Mouse (Mus musculus) layer of hippocampus, adult 2 months (tissue): ENCODE results near the gene Gm17349. TPM values are rescaled to one million over a fixed set of nuclear protein-coding genes. Genes with fewer than 3 reads are reported as not detected.

ENCODE experiments used
- DNase-seq, 2 experiments: peaks; one replicate each; pipeline ENCODE4 v3.0.0; 2022; ENCODE audit warnings: low spot score in 2 of 2
- H3K27ac ChIP-seq: fragments of 200-600 bp; 2 replicates; pipeline ENCODE4 v1.8.1; 2022
- H3K4me3 ChIP-seq: fragments of 200-600 bp; 2 replicates; pipeline ENCODE4 v1.8.1; 2022; ENCODE audit warnings: mild to moderate bottlenecking
- CTCF ChIP-seq: fragments of 200-600 bp; conservative IDR thresholded peaks from 2 replicates; pipeline ENCODE4 v1.8.1; 2022; ENCODE audit warnings: antibody characterized with exemption, mild to moderate bottlenecking, moderate library complexity
- total RNA-seq, 2 experiments: library from RNA; stranded (reverse); gene quantifications; 2 replicates each; pipeline ENCODE4 v1.2.3; 2021

Gm17349 gene
- total RNA-seq, 2 experiments from 2014 or later, result 3.9 to 7.1 TPM

DNA sequence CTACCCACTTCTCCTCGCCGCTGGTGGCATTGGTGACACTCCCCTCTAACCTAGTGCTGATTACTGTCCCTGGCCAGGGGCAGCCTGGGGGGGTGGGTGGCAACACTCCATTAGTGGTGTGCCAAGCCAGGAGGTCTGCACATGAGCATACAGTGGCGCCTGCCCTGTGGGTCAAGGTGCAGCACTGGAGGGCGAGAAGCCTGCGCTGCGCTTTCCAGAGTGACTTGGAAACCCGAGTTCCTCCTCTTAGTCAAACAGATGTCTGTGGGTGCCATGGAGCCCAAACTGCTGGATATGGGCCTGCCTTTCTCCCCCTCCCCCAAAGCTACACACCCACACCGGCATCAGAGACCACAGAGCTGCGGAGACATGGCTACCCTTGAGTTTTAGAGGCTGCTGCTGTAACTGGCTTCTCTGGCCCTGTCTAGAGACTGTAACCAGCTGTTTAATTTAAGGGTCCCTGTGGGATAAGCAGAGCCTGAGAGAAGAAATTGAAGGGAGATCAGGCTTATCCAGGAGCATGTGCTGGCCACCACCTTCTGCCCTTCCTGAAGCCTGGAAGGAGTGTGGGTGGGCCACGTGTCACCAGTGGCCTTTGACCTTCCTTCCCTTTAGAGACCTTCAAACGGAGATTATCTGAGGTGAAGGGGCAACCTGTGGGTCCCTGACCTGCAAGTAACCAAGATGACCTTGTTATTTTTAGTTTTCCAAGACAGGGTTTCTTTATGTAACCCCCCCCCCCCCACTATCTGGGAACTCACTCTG is 10.9 kb upstream of the Gm17349 start:
- H3K27ac ChIP-seq, result peak overlapping the region; percentile 99
- H3K4me3 ChIP-seq, result peak overlapping the region; percentile 15
- TF ChIP-seq CTCF, result no peak
- DNase-seq, result peak; percentile 27 to 43

DNA sequence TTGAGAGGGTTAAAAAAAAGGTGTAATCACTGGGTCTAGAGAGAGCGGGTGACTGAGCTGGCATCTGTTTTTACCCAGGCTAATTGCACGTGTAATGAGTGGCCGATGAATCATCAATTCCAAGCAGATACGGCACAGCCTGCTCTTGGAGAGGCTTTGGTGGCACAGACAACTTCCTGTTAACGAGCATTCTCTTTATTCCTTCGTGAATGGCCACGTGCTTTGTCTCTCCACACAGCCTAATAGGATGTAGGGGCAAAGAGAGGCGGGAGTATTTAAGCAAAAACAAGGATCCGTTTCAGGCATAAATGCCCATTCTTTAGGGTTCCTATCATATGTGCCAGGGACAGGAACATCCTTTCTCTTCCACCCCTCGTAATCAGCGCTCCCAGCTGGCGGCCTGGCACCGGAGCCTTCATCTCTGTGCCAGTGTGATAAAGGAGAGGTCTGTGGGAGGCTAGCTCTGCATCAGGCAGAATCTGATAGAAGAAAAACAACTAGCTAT is 10.1 kb upstream of the Gm17349 start:
- H3K27ac ChIP-seq, result peak overlapping the region; percentile 99
- no peak for TF ChIP-seq CTCF
- H3K4me3 ChIP-seq, result no peak overlapping the region
- peak; percentile 76 to 89 for DNase-seq

DNA sequence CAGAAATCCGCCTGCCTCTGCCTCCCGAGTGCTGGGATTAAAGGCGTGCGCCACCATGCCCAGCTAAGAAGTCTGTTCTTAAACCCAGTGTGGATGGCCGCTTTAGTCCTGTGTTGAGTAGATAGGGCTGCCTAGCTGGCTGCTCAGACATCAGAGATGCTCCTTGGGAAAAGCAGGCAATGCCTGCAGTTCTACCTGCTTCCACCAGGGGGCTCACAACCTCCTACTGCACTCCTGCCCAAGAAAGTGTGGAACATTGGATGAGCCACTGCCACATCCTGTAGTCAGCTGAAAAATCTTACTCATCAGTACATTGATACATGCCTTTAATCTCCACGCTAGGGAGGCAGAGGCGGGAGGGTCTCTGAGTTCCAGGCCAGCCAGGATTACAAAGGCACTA is 9.6 kb upstream of the Gm17349 start:
- H3K27ac ChIP-seq, result peak overlapping the region; percentile 99
- H3K4me3 ChIP-seq, result no peak overlapping the region
- peak; percentile 86 to 90 for DNase-seq
- peak; percentile 94 for TF ChIP-seq CTCF

DNA sequence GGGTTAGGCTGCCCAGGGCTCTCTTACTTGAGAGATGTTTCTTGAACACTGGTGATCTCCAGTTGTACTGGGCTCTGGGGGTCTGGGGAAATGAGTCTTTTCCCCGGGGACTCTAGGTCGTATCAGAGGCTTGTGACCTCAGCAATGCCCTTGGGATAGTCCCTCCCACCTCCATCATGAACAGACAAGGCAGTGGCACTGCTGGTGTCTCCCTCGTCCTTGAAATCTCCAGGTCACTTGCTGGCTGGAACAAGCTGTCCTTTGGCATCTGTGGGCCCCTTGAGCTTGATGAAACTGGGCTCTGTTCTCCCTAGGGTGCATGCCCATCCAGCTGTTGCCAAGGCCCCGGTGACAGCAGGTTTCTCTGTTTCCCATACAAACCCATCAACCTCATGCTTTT is 8.9 kb upstream of the Gm17349 start:
- Histone ChIP-seq H3K4me3 (no peak overlapping the region), H3K27ac (peak overlapping the region; percentile 99)
- no peak for TF ChIP-seq CTCF
- peak in 1 of 2 experiments; percentile 9 for DNase-seq

DNA sequence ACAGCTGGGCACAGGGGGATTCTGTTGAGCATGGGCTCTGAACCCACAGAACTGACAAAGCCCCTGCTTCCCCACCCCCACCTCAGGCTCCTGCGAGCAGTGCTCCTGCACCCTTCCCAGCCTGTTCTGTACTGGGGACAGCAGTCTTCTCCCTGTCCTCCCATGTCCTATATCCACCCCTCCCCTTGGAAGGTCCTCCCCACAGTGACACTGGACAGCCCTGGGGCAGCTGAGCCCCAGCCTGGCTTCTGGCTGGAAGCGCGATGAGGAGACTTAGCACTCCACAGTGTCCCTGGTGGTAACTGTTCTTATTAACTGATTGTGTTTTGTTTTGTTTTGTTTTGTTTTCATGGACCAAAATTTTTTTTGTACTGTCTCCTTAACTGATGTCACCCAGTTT is 8.3 kb upstream of the Gm17349 start:
- Histone ChIP-seq H3K4me3 (no peak overlapping the region), H3K27ac (peak overlapping the region; percentile 99)
- peak in 1 of 2 experiments; percentile 11 for DNase-seq
- TF ChIP-seq CTCF, result peak; percentile 53

DNA sequence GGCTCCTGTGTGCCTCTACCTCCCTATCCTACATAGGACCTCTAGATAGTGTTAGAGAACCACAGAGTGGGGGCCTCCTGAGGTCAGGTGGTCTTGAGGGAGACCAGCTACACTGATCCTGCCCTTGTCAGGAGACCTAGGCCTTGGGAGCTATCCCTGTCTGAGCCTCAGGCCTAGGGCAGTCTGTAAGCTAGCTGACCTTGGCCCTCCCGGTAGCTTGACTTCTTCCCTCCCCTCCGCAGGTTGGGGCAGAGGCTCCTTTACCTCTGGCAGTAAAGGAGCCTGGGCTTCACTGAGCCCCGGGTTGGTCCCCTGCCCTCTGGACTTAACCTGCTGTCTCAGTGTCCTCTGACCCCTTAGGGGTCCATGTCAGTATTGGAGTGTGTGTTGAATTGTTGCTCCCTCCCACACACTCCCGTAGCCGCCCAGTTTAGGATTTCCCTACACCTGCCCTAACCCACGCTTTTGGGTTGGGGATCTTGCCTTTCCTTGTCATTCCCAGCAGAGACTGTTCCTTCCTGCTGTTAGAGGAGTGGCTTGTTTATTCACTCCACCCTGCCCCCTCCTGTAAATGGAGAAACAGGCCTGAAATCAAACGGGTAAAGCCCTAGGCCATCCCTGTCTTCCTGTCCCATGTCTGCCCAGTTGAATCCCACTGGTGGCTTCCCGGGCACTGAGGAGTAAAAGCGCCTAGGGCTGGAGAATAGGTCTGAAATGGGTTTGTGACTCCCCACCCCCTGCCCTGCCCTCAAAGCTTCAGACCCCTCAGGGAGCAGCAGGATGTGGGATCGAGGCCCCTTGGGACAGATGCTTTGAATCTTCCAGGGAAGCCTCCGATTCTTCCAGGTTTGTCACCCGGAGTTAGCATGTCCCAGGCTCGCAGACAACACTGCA is 7.6 kb upstream of the Gm17349 start:
- TF ChIP-seq CTCF, result no peak
- Histone ChIP-seq H3K27ac (peak overlapping the region; percentile 99), H3K4me3 (no peak overlapping the region)
- DNase-seq, result no peak

DNA sequence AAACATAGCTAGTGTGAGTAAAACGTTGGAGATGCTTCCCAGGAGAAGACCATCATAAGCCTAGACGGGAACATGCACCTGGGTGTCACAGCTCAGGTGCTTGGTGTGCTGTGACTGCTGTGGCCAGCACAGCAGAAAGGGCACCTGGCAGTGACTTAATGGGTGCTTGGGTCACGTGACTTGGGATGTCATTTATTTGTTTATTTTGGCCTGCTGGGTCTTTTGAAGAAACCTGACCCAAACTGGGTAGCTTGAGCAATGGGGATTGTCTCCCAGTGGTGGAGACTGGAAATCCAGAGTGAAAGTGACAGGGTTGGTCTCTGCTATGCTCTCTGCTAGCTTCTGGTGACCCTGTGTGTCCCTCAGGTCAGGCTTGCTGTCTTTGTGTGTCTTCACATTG is 6.2 kb upstream of the Gm17349 start:
- peak overlapping the region; percentile 99 for H3K27ac ChIP-seq
- DNase-seq, result no peak
- no peak overlapping the region for H3K4me3 ChIP-seq
- TF ChIP-seq CTCF, result no peak

DNA sequence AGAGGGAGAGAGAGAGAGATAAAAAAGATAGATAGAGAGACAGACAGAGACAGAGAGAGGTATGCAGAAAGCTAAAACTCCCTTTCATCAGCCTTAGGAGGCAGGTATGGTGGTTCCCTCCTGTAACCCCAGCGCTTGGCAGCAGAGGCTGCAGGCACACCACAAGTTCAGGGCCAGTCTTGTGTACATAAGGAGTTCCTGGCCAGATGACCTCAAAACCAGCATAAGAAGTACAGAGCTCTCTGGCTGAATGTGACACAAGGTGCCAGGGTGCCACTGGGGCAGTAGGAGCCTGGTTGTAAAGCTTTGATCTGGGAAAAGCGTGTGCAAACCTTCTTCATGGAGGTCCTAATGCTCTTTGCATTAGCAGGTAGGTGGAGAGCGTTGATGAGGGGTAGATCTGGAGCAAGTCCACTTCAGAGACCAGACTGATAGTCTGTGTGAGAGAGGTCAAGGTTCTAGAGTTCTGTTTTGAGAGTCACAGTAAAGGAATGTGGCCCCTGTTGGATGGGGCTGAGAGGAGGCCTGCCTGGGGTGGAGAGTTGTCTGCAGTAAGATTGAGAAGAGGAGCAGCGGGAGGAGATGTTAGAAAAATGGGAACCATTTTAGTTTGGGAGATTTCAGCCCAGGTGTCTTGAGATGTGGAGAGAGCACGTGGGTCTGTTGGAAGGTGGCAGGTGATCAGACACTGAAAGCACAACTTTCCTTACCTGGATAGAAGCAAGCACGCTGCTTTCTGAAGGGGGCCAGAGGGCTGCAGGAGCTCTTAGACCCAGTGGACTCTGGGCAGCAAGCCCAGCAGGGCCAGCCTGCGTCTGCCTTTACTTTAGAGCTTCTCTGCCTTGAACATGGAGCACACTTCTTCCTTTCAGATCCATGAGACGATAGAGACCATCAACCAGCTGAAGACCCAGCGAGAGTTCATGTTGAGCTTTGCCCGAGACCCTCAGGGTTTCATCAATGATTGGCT is 5.2 kb upstream of the Gm17349 start:
- no peak for TF ChIP-seq CTCF
- DNase-seq, result no peak
- Histone ChIP-seq H3K4me3 (no peak overlapping the region), H3K27ac (peak overlapping the region; percentile 99)

DNA sequence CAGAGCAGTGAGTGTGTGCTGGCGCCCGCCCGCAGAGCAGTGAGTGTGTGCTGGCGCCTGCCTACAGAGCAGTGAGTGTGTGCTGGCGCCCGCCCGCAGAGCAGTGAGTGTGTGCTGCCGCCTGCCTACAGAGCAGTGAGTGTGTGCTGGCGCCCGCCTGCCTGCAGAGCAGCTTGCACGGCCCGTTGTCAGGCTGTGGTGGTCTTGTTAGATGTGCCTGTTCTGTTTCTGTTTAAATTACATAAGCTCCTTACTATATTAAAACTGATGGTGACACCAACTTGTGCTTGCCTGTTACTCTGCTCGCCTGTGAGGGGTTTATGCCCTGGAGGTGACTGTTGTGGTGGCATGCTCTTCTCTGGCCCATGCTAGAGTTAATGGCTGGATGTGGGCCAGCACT is 2.9 kb upstream of the Gm17349 start:
- DNase-seq, result no peak
- Histone ChIP-seq H3K27ac (peak overlapping the region; percentile 69; the same call in 1 of the 2 replicates), H3K4me3 (no peak overlapping the region)
- TF ChIP-seq CTCF, result no peak

DNA sequence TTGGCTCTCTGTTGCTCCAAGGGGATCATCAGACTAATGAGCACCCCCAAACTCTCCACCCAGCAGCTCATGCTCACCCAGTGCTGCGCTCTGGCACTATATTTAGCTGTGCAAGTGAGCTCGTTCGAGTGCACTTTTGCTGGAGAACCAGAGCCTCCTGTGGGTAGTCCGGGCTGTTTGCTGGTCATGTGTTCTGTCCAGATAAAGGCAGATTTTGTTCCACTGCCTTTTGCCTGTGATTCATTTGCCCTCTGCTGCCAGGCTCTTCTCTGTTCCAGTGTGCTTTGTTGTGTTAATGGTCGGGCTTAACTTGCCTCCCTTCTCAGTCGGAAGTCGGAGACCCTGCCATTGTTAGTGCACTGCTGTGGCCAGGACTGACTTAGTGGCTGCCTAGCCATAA is 409 bp downstream of the Gm17349 start:
- Histone ChIP-seq H3K27ac (peak overlapping the region; percentile 99), H3K4me3 (peak overlapping the region; percentile 89)
- DNase-seq, result peak in 1 of 2 experiments; percentile 45
- no peak for TF ChIP-seq CTCF

DNA sequence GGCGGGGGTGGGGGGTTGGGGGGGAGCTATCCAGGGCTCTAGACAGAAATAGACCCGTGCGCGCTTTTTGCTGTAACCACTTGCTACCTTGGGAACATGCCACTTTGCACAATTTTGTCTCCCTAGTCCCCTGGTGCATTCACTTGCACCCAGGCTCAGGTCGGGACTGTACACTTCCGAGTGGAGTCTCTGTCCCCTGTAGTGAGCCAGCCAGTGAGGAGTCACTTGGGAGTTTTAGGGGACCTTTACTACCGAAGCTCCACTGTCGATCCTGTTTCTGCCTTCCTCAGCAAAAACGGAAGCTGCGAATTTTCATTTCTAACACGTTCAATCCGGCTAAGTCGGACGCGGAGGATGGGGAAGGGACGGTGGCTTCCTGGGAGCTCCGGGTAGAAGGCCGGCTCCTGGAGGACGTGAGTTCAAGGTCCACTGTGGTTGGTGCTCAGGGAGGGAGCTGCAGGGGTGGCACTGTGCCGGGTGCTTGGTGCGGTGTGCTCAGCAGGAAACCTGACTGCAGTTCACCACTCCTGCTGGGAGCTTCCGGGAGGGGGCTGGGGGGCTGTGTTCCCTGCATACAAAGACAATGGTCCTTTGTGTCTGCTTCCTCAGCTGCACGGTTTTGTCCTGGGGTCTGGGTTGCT is 1.1 kb downstream of the Gm17349 start:
- Histone ChIP-seq H3K4me3 (peak overlapping the region; percentile 89), H3K27ac (peak overlapping the region; percentile 99)
- TF ChIP-seq CTCF, result no peak
- peak in 1 of 2 experiments; percentile 38 for DNase-seq

DNA sequence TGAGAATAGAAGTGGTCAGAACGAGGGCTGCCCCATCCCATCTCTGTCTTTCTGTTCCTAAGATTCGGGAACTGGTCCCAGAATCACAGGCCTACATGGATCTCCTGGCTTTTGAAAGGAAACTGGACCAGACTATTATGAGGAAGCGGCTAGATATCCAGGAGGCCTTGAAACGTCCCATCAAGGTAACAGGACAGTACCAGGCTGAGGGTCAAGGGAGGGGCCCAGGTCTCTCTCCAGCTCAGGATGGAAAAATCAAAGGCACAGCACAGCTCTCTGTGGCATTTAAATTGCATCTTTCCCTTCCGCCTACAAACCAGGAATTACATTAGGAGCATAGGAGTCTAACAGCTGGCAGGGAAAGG is 1.6 kb downstream of the Gm17349 start:
- Histone ChIP-seq H3K4me3 (peak overlapping the region; percentile 89), H3K27ac (peak overlapping the region; percentile 99)
- TF ChIP-seq CTCF, result no peak
- DNase-seq, result peak in 1 of 2 experiments; percentile 9
